Mouse (Mus musculus): ENCODE measurements around the gene Serpine1. TPM values are rescaled to one million over a fixed set of nuclear protein-coding genes. Genes with fewer than 3 reads are reported as not detected.

Serpine1 gene
- polyA plus RNA-seq, 1 experiment from 2014 or later, result 0.23 TPM

- WGBS, result 26% methylated on average over 6 of the region's 6 CpGs
- H3K4me3 ChIP-seq, result no peak overlapping the region
- no peak overlapping the region for H3K9ac ChIP-seq (replicated peaks)
- H3K9me3 ChIP-seq, result no peaks in the 10 kb centered on the region
- H3K36me3 ChIP-seq, result no peaks in the 10 kb centered on the region
- H3K27ac ChIP-seq (replicated peaks), result no peak overlapping the region
- peaks cover 17% of the 10 kb centered on the region; the same call in 1 of the 2 replicates for H3K27me3 ChIP-seq
- ATAC-seq (ENCODE audit: low FRiP score, low read depth), result no peak
- peaks cover 9% of the 10 kb centered on the region; the same call in 1 of the 2 replicates for H3K4me1 ChIP-seq
- H3K4me2 ChIP-seq (replicated peaks), result no peak overlapping the region
These were observed 2.2 kb upstream of the Serpine1 start for GRCm38 (mm10) chr5:137074191-137074651.

- ATAC-seq (ENCODE audit: low FRiP score, low read depth), result no peak
- Histone ChIP-seq H3K9ac (replicated peaks) (no peak overlapping the region), H3K4me1 (peaks cover 9% of the 10 kb centered on the region; the same call in 1 of the 2 replicates), H3K4me2 (replicated peaks) (no peak overlapping the region), H3K4me3 (no peak overlapping the region), H3K27ac (replicated peaks) (no peak overlapping the region), H3K9me3 (no peaks in the 10 kb centered on the region), H3K36me3 (no peaks in the 10 kb centered on the region), H3K27me3 (peaks cover 17% of the 10 kb centered on the region; the same call in 1 of the 2 replicates)
- 97% methylated on average over 8 of the region's 8 CpGs for WGBS
These were observed 1.1 kb upstream of the Serpine1 start for GRCm38 (mm10) chr5:137073141-137073540.

- WGBS, result 86% methylated on average over 19 of the region's 19 CpGs
These were observed 1.0 kb downstream of the Serpine1 start for GRCm38 (mm10) chr5:137070881-137071605.

GRCm38 (mm10) chr5:137068711-137069110, 3.4 kb downstream of the Serpine1 start:
- no peak overlapping the region for H3K4me3 ChIP-seq
- no peak overlapping the region for H3K4me2 ChIP-seq (replicated peaks)
- no peaks in the 10 kb centered on the region for H3K36me3 ChIP-seq
- no peak overlapping the region for H3K27ac ChIP-seq (replicated peaks)
- H3K4me1 ChIP-seq, result 0 out of 2 replicates have a peak, but pooled peaks cover 5% of the 10 kb centered on the region
- no peak overlapping the region for H3K9ac ChIP-seq (replicated peaks)
- WGBS, result 68% methylated on average over 4 of the region's 4 CpGs
- no peaks in the 10 kb centered on the region for H3K9me3 ChIP-seq
- ATAC-seq (ENCODE audit: low FRiP score, low read depth), result no peak
- peaks cover 17% of the 10 kb centered on the region; the same call in 1 of the 2 replicates for H3K27me3 ChIP-seq

More at GRCm38 (mm10) chr5:137070881-137071605, 1.0 kb downstream of the Serpine1 start:
- Histone ChIP-seq H3K4me3 (no peak overlapping the region), H3K4me2 (replicated peaks) (no peak overlapping the region), H3K27me3 (peaks cover 17% of the 10 kb centered on the region; the same call in 1 of the 2 replicates), H3K36me3 (no peaks in the 10 kb centered on the region), H3K9ac (replicated peaks) (no peak overlapping the region), H3K9me3 (no peaks in the 10 kb centered on the region), H3K4me1 (peaks cover 9% of the 10 kb centered on the region; the same call in 1 of the 2 replicates), H3K27ac (replicated peaks) (no peak overlapping the region)
- no peak for ATAC-seq (ENCODE audit: low FRiP score, low read depth)

GRCm38 (mm10) chr5:137065923-137066322, 6.1 kb downstream of the Serpine1 start:
- no peak overlapping the region for H3K9ac ChIP-seq (replicated peaks)
- H3K4me2 ChIP-seq (replicated peaks), result no peak overlapping the region
- H3K36me3 ChIP-seq, result no peaks in the 10 kb centered on the region
- no peaks in the 10 kb centered on the region for H3K9me3 ChIP-seq
- WGBS, result 67% methylated on average over 8 of the region's 8 CpGs
- no peaks in the 10 kb centered on the region for H3K4me1 ChIP-seq
- no peak for ATAC-seq (ENCODE audit: low FRiP score, low read depth)
- 0 out of 2 replicates have a peak, but pooled peaks cover 3% of the 10 kb centered on the region for H3K27me3 ChIP-seq
- H3K4me3 ChIP-seq, result no peak overlapping the region
- no peak overlapping the region for H3K27ac ChIP-seq (replicated peaks)

- Histone ChIP-seq H3K4me3 (no peak overlapping the region), H3K4me1 (no peaks in the 10 kb centered on the region), H3K9ac (replicated peaks) (no peak overlapping the region), H3K27me3 (no peaks in the 10 kb centered on the region), H3K36me3 (no peaks in the 10 kb centered on the region), H3K9me3 (no peaks in the 10 kb centered on the region), H3K4me2 (replicated peaks) (no peak overlapping the region), H3K27ac (replicated peaks) (no peak overlapping the region)
- WGBS, result 70% methylated on average over 6 of the region's 6 CpGs
- no peak for ATAC-seq (ENCODE audit: low FRiP score, low read depth)
These were observed 6.6 kb downstream of the Serpine1 start for GRCm38 (mm10) chr5:137065454-137065853.

- H3K9ac ChIP-seq (replicated peaks), result no peak overlapping the region
- no peaks in the 10 kb centered on the region for H3K36me3 ChIP-seq
- ATAC-seq (ENCODE audit: low FRiP score, low read depth), result no peak
- H3K4me2 ChIP-seq (replicated peaks), result no peak overlapping the region
- no peak overlapping the region for H3K4me3 ChIP-seq
- H3K4me1 ChIP-seq, result no peaks in the 10 kb centered on the region
- no peaks in the 10 kb centered on the region for H3K9me3 ChIP-seq
- H3K27me3 ChIP-seq, result no peaks in the 10 kb centered on the region
- H3K27ac ChIP-seq (replicated peaks), result no peak overlapping the region
- WGBS, result 83% methylated on average over 5 of the region's 5 CpGs
These were observed 9.5 kb downstream of the Serpine1 start for GRCm38 (mm10) chr5:137062601-137063000.

- no peaks in the 10 kb centered on the region for H3K9me3 ChIP-seq
- no peak overlapping the region for H3K4me3 ChIP-seq
- ATAC-seq (ENCODE audit: low FRiP score, low read depth), result no peak
- no peaks in the 10 kb centered on the region for H3K36me3 ChIP-seq
- no peaks in the 10 kb centered on the region for H3K4me1 ChIP-seq
- no peak overlapping the region for H3K4me2 ChIP-seq (replicated peaks)
- H3K27me3 ChIP-seq, result no peaks in the 10 kb centered on the region
- no peak overlapping the region for H3K9ac ChIP-seq (replicated peaks)
- 26% methylated on average over 10 of the region's 12 CpGs for WGBS
- no peak overlapping the region for H3K27ac ChIP-seq (replicated peaks)
These were observed 10.1 kb downstream of the Serpine1 start for GRCm38 (mm10) chr5:137061809-137062481.

GRCm38 (mm10) chr5:137054873-137055272, 17.2 kb downstream of the Serpine1 start:
- no peak overlapping the region for H3K27ac ChIP-seq (replicated peaks)
- H3K9ac ChIP-seq (replicated peaks), result no peak overlapping the region
- H3K4me2 ChIP-seq (replicated peaks), result no peak overlapping the region
- no peaks in the 10 kb centered on the region for H3K4me1 ChIP-seq
- no peak for ATAC-seq (ENCODE audit: low FRiP score, low read depth)
- H3K9me3 ChIP-seq, result no peaks in the 10 kb centered on the region
- no peaks in the 10 kb centered on the region for H3K27me3 ChIP-seq
- no peaks in the 10 kb centered on the region for H3K36me3 ChIP-seq
- 86% methylated on average over 5 of the region's 5 CpGs for WGBS
- H3K4me3 ChIP-seq, result no peak overlapping the region

- ATAC-seq (ENCODE audit: low FRiP score, low read depth), result no peak
- Histone ChIP-seq H3K4me1 (no peaks in the 10 kb centered on the region), H3K9me3 (no peaks in the 10 kb centered on the region), H3K27ac (replicated peaks) (no peak overlapping the region), H3K4me3 (no peak overlapping the region), H3K4me2 (replicated peaks) (no peak overlapping the region), H3K9ac (replicated peaks) (no peak overlapping the region), H3K27me3 (no peaks in the 10 kb centered on the region), H3K36me3 (no peaks in the 10 kb centered on the region)
- WGBS, result 92% methylated on average over 7 of the region's 7 CpGs
These were observed 17.8 kb downstream of the Serpine1 start for GRCm38 (mm10) chr5:137054299-137054698.

- ATAC-seq (ENCODE audit: low FRiP score, low read depth), result no peak
- Histone ChIP-seq H3K4me2 (replicated peaks) (no peak overlapping the region), H3K9me3 (no peaks in the 10 kb centered on the region), H3K9ac (replicated peaks) (no peak overlapping the region), H3K36me3 (no peaks in the 10 kb centered on the region), H3K4me1 (no peaks in the 10 kb centered on the region), H3K27me3 (no peaks in the 10 kb centered on the region), H3K27ac (replicated peaks) (no peak overlapping the region), H3K4me3 (no peak overlapping the region)
- 85% methylated on average over 5 of the region's 5 CpGs for WGBS
These were observed 20.1 kb downstream of the Serpine1 start for GRCm38 (mm10) chr5:137051914-137052505.

- Histone ChIP-seq H3K4me2 (replicated peaks) (no peak overlapping the region), H3K9me3 (no peaks in the 10 kb centered on the region), H3K4me3 (no peak overlapping the region), H3K9ac (replicated peaks) (no peak overlapping the region), H3K27ac (replicated peaks) (no peak overlapping the region), H3K4me1 (peaks cover 5% of the 10 kb centered on the region), H3K36me3 (no peaks in the 10 kb centered on the region), H3K27me3 (no peaks in the 10 kb centered on the region)
- 59% methylated on average over 6 of the region's 6 CpGs for WGBS
- no peak for ATAC-seq (ENCODE audit: low FRiP score, low read depth)
These were observed 20.9 kb downstream of the Serpine1 start for GRCm38 (mm10) chr5:137051125-137051524.

Data from midbrain, embryonic 12.5 days (tissue).